Mouse (Mus musculus) thymus, adult 2 months (tissue): Measurements from ENCODE around the gene Pxmp4.

Source experiments
- CTCF ChIP-seq: fragments of 200-500 bp; IDR thresholded peaks from 2 replicates; pipeline ENCODE4 v1.5.1; 2012; ENCODE audit warnings: mild to moderate bottlenecking, control low read depth, low read length, moderate library complexity, borderline replicate concordance; ENCODE audit not compliant: control insufficient read depth, poor library complexity, insufficient read depth; ENCODE audit errors: extremely low read depth
- POLR2A ChIP-seq: fragments of 200-500 bp; IDR thresholded peaks from 2 replicates; pipeline ENCODE4 v1.6.1; 2012; ENCODE audit warnings: mild to moderate bottlenecking, low read length, control low read depth, moderate library complexity; ENCODE audit not compliant: control insufficient read depth, poor library complexity, insufficient read depth; ENCODE audit errors: extremely low read depth

DNA sequence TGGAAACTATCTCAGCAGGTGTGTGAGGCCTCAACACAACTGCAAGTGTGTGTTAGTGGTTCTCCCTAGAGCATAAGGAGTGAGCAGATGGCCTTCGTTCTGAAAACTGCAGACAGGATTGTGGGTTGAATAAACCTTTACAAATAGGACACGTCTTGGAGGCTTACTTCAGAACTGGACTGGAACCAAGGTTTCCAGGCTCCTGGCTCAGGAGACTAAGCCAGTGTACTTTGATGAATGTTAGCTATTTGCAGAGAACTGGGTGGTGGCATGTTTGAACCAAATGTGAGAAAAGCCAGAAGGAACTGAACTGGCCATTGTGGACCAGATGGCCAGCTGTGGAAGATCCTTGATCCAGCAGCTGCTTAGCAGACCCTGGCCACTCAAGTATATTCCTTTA lies 65.2 kb downstream of the Pxmp4 start:
- TF ChIP-seq POLR2A (no peak), CTCF (no peak)
